Mouse (Mus musculus) kidney, embryonic 16.5 days (tissue): Measurements from ENCODE around the gene Set. TPM values are rescaled to one million over a fixed set of nuclear protein-coding genes. Genes with fewer than 3 reads are reported as not detected.

Experiments used
- ATAC-seq: fragments of 200-750 bp; cut with Nextera tagmentation; 2 replicates; pipeline ENCODE4 v1.8.0; 2017; ENCODE audit warnings: moderate TSS enrichment; ENCODE audit not compliant: low FRiP score, low TSS enrichment
- H3K27ac ChIP-seq: fragments of 300-500 bp; sonication (generic); 2 replicates; pipeline ENCODE4 v1.5.1; 2014; ENCODE audit warnings: low read length
- H3K27me3 ChIP-seq: fragments of 300-500 bp; sonication (generic); 2 replicates; pipeline ENCODE4 v1.6.1; 2014; ENCODE audit warnings: low read length, control low read depth, mixed read lengths; ENCODE audit not compliant: insufficient read depth
- H3K36me3 ChIP-seq: fragments of 300-500 bp; sonication (generic); 2 replicates; pipeline ENCODE4 v1.6.1; 2014; ENCODE audit warnings: low read length, control low read depth, mixed read lengths; ENCODE audit not compliant: insufficient read depth
- H3K4me1 ChIP-seq: fragments of 300-500 bp; sonication (generic); 2 replicates; pipeline ENCODE4 v1.6.1; 2014; ENCODE audit warnings: low read length, control low read depth, mixed read lengths; ENCODE audit not compliant: insufficient read depth
- H3K4me2 ChIP-seq: fragments of 300-500 bp; sonication (generic); replicated peaks from 2 replicates; pipeline ENCODE4 v1.6.1; 2014; ENCODE audit warnings: low read depth, low read length
- H3K4me3 ChIP-seq: fragments of 300-500 bp; sonication (generic); 2 replicates; pipeline ENCODE4 v1.5.1; 2014; ENCODE audit warnings: mild to moderate bottlenecking, low read length
- H3K9ac ChIP-seq: fragments of 300-500 bp; sonication (generic); replicated peaks from 2 replicates; pipeline ENCODE4 v1.6.1; 2014; ENCODE audit warnings: low read length
- H3K9me3 ChIP-seq: fragments of 300-500 bp; sonication (generic); 2 replicates; pipeline ENCODE4 v1.6.1; 2016; ENCODE audit warnings: low read length, control low read depth
- WGBS: fragments of 180-500 bp; shearing (Covaris S2); extraction: QIAGEN DNeasy Blood & Tissue Kit; methylation state at CpG from one replicate; pipeline ENCODE4 v1.1.7; 2014; 5-methylcytosine and 5-hydroxymethylcytosine counted together
- polyA plus RNA-seq: library from polyadenylated mRNA; unstranded; fragments of >200 nt; fragmentation: Nextera tagmentation; extraction: Ambion mirVana; gene quantifications from 2 replicates; pipeline ENCODE4 v1.2.1, GENCODE M21; 2015

The Set gene
- polyA plus RNA-seq, 1 experiment from 2014 or later, result 430 TPM

- ATAC-seq, result no peak
- H3K27ac ChIP-seq, result no peak overlapping the region
- no peaks in the 10 kb centered on the region for H3K9me3 ChIP-seq
- no peaks in the 10 kb centered on the region for H3K27me3 ChIP-seq
- H3K36me3 ChIP-seq, result no peaks in the 10 kb centered on the region
- H3K9ac ChIP-seq, result no peak overlapping the region
- WGBS, result 63% methylated on average over 5 of the region's 5 CpGs
- H3K4me2 ChIP-seq, result no peak overlapping the region
- H3K4me1 ChIP-seq, result peaks cover 12% of the 10 kb centered on the region
- no peak overlapping the region for H3K4me3 ChIP-seq
Measured at GRCm38 (mm10) chr2:30058418-30058817, 1.2 kb downstream of the Set start.

- Histone ChIP-seq H3K36me3 (no peaks in the 10 kb centered on the region), H3K4me3 (peak overlapping the region; percentile 59), H3K27ac (peak overlapping the region; percentile 94), H3K9ac (peak overlapping the region; percentile 77), H3K4me2 (peak overlapping the region; percentile 80), H3K27me3 (no peaks in the 10 kb centered on the region), H3K4me1 (peaks cover 34% of the 10 kb centered on the region), H3K9me3 (no peaks in the 10 kb centered on the region)
- 9% methylated on average over 36 of the region's 37 CpGs for WGBS
- 0 out of 2 replicates have a peak, but pooled peaks have one; percentile 0 for ATAC-seq
Measured at GRCm38 (mm10) chr2:30061215-30062166, 4.3 kb downstream of the Set start.

- Histone ChIP-seq H3K9me3 (no peaks in the 10 kb centered on the region), H3K4me2 (peak overlapping the region; percentile 80), H3K9ac (peak overlapping the region; percentile 77), H3K27me3 (no peaks in the 10 kb centered on the region), H3K27ac (peak overlapping the region; percentile 94), H3K36me3 (no peaks in the 10 kb centered on the region), H3K4me1 (peaks cover 31% of the 10 kb centered on the region), H3K4me3 (peak overlapping the region; percentile 59)
- peak; percentile 37 for ATAC-seq
- under 1% methylated on average over 40 of the region's 40 CpGs for WGBS
Measured at GRCm38 (mm10) chr2:30062249-30063093, 5.3 kb downstream of the Set start.

GRCm38 (mm10) chr2:30063235-30063634 lies 6.1 kb downstream of the Set start:
- Histone ChIP-seq H3K9ac (peak overlapping the region; percentile 77), H3K36me3 (peaks cover 1% of the 10 kb centered on the region; the same call in 1 of the 2 replicates)

GRCm38 (mm10) chr2:30063791-30064190 lies 6.6 kb downstream of the Set start:
- Histone ChIP-seq H3K27me3 (no peaks in the 10 kb centered on the region), H3K4me3 (peak overlapping the region; percentile 59), H3K4me2 (peak overlapping the region; percentile 80), H3K9ac (peak overlapping the region; percentile 77), H3K9me3 (no peaks in the 10 kb centered on the region), H3K27ac (peak overlapping the region; percentile 94), H3K4me1 (peaks cover 39% of the 10 kb centered on the region), H3K36me3 (peaks cover 6% of the 10 kb centered on the region; the same call in 1 of the 2 replicates)
- ATAC-seq, result no peak
- 10% methylated on average over 2 of the region's 3 CpGs for WGBS

More at GRCm38 (mm10) chr2:30063235-30063634, 6.1 kb downstream of the Set start:
- no peaks in the 10 kb centered on the region for H3K9me3 ChIP-seq
- H3K4me3 ChIP-seq, result peak overlapping the region; percentile 59
- no peaks in the 10 kb centered on the region for H3K27me3 ChIP-seq
- H3K4me1 ChIP-seq, result peaks cover 36% of the 10 kb centered on the region
- peak overlapping the region; percentile 94 for H3K27ac ChIP-seq
- peak overlapping the region; percentile 80 for H3K4me2 ChIP-seq
- no peak for ATAC-seq
- 3% methylated on average over 8 of the region's 8 CpGs for WGBS

GRCm38 (mm10) chr2:30064298-30064697 lies 7.1 kb downstream of the Set start:
- peak overlapping the region; percentile 59 for H3K4me3 ChIP-seq
- H3K4me1 ChIP-seq, result peaks cover 39% of the 10 kb centered on the region
- H3K9me3 ChIP-seq, result no peaks in the 10 kb centered on the region
- peak overlapping the region; percentile 77 for H3K9ac ChIP-seq
- WGBS, result 43% methylated on average over 3 of the region's 3 CpGs
- peaks cover 11% of the 10 kb centered on the region; the same call in 1 of the 2 replicates for H3K36me3 ChIP-seq
- no peak overlapping the region for H3K27ac ChIP-seq
- ATAC-seq, result no peak
- peak overlapping the region; percentile 80 for H3K4me2 ChIP-seq
- H3K27me3 ChIP-seq, result no peaks in the 10 kb centered on the region

GRCm38 (mm10) chr2:30066046-30066901 lies 9.1 kb downstream of the Set start:
- Histone ChIP-seq H3K36me3 (peaks cover 24% of the 10 kb centered on the region), H3K27ac (peak overlapping the region; percentile 99), H3K9ac (peak overlapping the region; percentile 100), H3K27me3 (no peaks in the 10 kb centered on the region), H3K4me1 (peaks cover 36% of the 10 kb centered on the region), H3K9me3 (no peaks in the 10 kb centered on the region), H3K4me2 (peak overlapping the region; percentile 78), H3K4me3 (peak overlapping the region; percentile 99)
- peak; percentile 95 for ATAC-seq
- 0% methylated on average over 38 of the region's 101 CpGs for whole genome bisulfite sequencing

GRCm38 (mm10) chr2:30067031-30067888 lies 10.1 kb downstream of the Set start:
- Histone ChIP-seq H3K27me3 (no peaks in the 10 kb centered on the region), H3K4me2 (peak overlapping the region; percentile 78), H3K9me3 (no peaks in the 10 kb centered on the region), H3K9ac (peak overlapping the region; percentile 100), H3K36me3 (peaks cover 27% of the 10 kb centered on the region), H3K4me3 (peak overlapping the region; percentile 99), H3K4me1 (peaks cover 36% of the 10 kb centered on the region), H3K27ac (peak overlapping the region; percentile 99)
- WGBS, result under 1% methylated on average over 45 of the region's 69 CpGs
- peak; percentile 2; the same call in 1 of the 2 replicates for ATAC-seq
